Mouse (Mus musculus) lung, postnatal 14 days (tissue): ENCODE data around the gene Ttll5.

Experiments
- DNase-seq: peaks from one replicate; pipeline ENCODE4 v3.0.0; 2021

Gene Ttll5

GRCm38 (mm10) chr12:85971655-85972054, 147.2 kb downstream of the Ttll5 start:
- DNase-seq: no peak

GRCm38 (mm10) chr12:85973526-85973925, 149.1 kb downstream of the Ttll5 start:
- peak; percentile 34 for DNase-seq

GRCm38 (mm10) chr12:85974030-85974429, 149.6 kb downstream of the Ttll5 start:
- peak; percentile 42 for DNase-seq

- DNase-seq: no peak
Measured at GRCm38 (mm10) chr12:85979996-85980395, 155.5 kb downstream of the Ttll5 start.

- DNase-seq: no peak
Measured at GRCm38 (mm10) chr12:85985524-85985923, 161.1 kb downstream of the Ttll5 start.

- no peak for DNase-seq
Measured at GRCm38 (mm10) chr12:85986024-85986423, 161.6 kb downstream of the Ttll5 start.

- DNase-seq: peak; percentile 20
Measured at GRCm38 (mm10) chr12:85986540-85987443, 162.3 kb downstream of the Ttll5 start.

GRCm38 (mm10) chr12:85987444-85987889, 163.0 kb downstream of the Ttll5 start:
- DNase-seq: no peak

- DNase-seq: no peak
Measured at GRCm38 (mm10) chr12:85988121-85988520, 163.7 kb downstream of the Ttll5 start.

- DNase-seq: no peak
Measured at GRCm38 (mm10) chr12:85988818-85989377, 164.4 kb downstream of the Ttll5 start.

GRCm38 (mm10) chr12:85992013-85992837, 167.8 kb downstream of the Ttll5 start:
- no peak for DNase-seq

- no peak for DNase-seq
Measured at GRCm38 (mm10) chr12:85992838-85993234, 168.4 kb downstream of the Ttll5 start.

GRCm38 (mm10) chr12:85993790-85994360, 169.4 kb downstream of the Ttll5 start:
- no peak for DNase-seq

GRCm38 (mm10) chr12:86000641-86001073, 176.2 kb downstream of the Ttll5 start:
- no peak for DNase-seq

GRCm38 (mm10) chr12:86001120-86001655, 176.7 kb downstream of the Ttll5 start:
- no peak for DNase-seq

GRCm38 (mm10) chr12:86004627-86005026, 180.2 kb downstream of the Ttll5 start:
- DNase-seq: no peak

- no peak for DNase-seq
Measured at GRCm38 (mm10) chr12:86007377-86007776, 182.9 kb downstream of the Ttll5 start.

GRCm38 (mm10) chr12:86010656-86011055, 186.2 kb downstream of the Ttll5 start:
- DNase-seq: no peak

GRCm38 (mm10) chr12:86012195-86012594, 187.7 kb downstream of the Ttll5 start:
- no peak for DNase-seq

- no peak for DNase-seq
Measured at GRCm38 (mm10) chr12:86014174-86014573, 189.7 kb downstream of the Ttll5 start.

- DNase-seq: no peak
Measured at GRCm38 (mm10) chr12:86014621-86015020, 190.2 kb downstream of the Ttll5 start.

- no peak for DNase-seq
Measured at GRCm38 (mm10) chr12:86015114-86015513, 190.7 kb downstream of the Ttll5 start.

- DNase-seq: no peak
Measured at GRCm38 (mm10) chr12:86017360-86017759, 192.9 kb downstream of the Ttll5 start.
